Mouse (Mus musculus): Measurements from ENCODE around the gene Hmg20a. TPM values are rescaled to one million over a fixed set of nuclear protein-coding genes. Genes with fewer than 3 reads are reported as not detected.

Gene Hmg20a
- polyA plus RNA-seq, 1 experiment from 2014 or later, result 15.2 TPM

DNA sequence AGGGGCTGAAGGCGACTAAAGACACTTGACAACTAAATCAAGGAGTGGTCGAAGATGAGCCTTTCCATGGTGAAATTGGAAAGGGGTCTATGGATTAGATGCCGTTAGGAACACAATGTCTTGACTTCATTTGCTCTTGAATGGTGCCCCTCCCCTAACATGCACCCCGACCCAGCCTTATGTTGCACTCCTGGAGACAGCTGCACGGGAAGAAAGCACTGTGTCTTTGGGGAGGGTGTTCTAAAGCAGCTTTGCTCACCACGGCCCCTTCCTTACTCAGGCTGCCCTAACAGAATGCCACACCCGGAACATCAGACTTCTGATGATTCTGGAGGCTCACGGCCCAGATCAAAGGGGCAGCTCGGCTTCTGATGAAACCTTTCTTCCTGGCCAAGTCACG lies 103.9 kb downstream of the Hmg20a start:
- H3K4me1 ChIP-seq (replicated peaks; ENCODE audit: control insufficient read depth, insufficient read depth), result no peaks in the 10 kb centered on the region
- H3K9me3 ChIP-seq (ENCODE audit: control insufficient read depth, low read length), result no peaks in the 10 kb centered on the region
- H3K4me3 ChIP-seq (ENCODE audit: low read depth, low read length), result no peak overlapping the region
- 56% methylated on average over 10 of the region's 10 CpGs for WGBS
- no peaks in the 10 kb centered on the region for H3K27me3 ChIP-seq (ENCODE audit: control insufficient read depth, insufficient read depth, low read length)
- no peak for TF ChIP-seq CTCF (IDR thresholded peaks at IDR 0.05; ENCODE audit: low read depth)
- TF ChIP-seq EP300 (optimal IDR thresholded peaks at IDR 0.05), result no peak
- no peak overlapping the region for H3K27ac ChIP-seq (replicated peaks)
- no peaks in the 10 kb centered on the region for H3K36me3 ChIP-seq (ENCODE audit: control insufficient read depth, insufficient read depth, low read length)
- DNase-seq (ENCODE audit: low spot score) (no peak), ATAC-seq (ENCODE audit: low FRiP score, low TSS enrichment) (no peak)
- H3K4me2 ChIP-seq (replicated peaks; ENCODE audit: low read depth), result no peak overlapping the region
- no peak overlapping the region for H3K9ac ChIP-seq (ENCODE audit: low read length)

GRCm38 (mm10) chr9:56527951-56528350 lies 109.5 kb downstream of the Hmg20a start:
- H3K4me2 ChIP-seq (replicated peaks; ENCODE audit: low read depth), result no peak overlapping the region
- no peaks in the 10 kb centered on the region for H3K27me3 ChIP-seq (ENCODE audit: control insufficient read depth, insufficient read depth, low read length)
- 79% methylated on average over 4 of the region's 4 CpGs for WGBS
- no peak overlapping the region for H3K27ac ChIP-seq (replicated peaks)
- no peaks in the 10 kb centered on the region for H3K4me1 ChIP-seq (replicated peaks; ENCODE audit: control insufficient read depth, insufficient read depth)
- H3K4me3 ChIP-seq (ENCODE audit: low read depth, low read length), result no peak overlapping the region
- no peak overlapping the region for H3K9ac ChIP-seq (ENCODE audit: low read length)
- no peaks in the 10 kb centered on the region for H3K9me3 ChIP-seq (ENCODE audit: control insufficient read depth, low read length)
- no peak for DNase-seq (ENCODE audit: low spot score)
- TF ChIP-seq EP300 (optimal IDR thresholded peaks at IDR 0.05) (no peak), CTCF (IDR thresholded peaks at IDR 0.05; ENCODE audit: low read depth) (no peak)
- ATAC-seq (ENCODE audit: low FRiP score, low TSS enrichment), result no peak
- no peaks in the 10 kb centered on the region for H3K36me3 ChIP-seq (ENCODE audit: control insufficient read depth, insufficient read depth, low read length)

- Histone ChIP-seq H3K4me2 (replicated peaks; ENCODE audit: low read depth) (no peak overlapping the region), H3K27ac (replicated peaks) (no peak overlapping the region), H3K4me1 (replicated peaks; ENCODE audit: control insufficient read depth, insufficient read depth) (0 out of 2 replicates have a peak, but pooled peaks cover 2% of the 10 kb centered on the region), H3K36me3 (ENCODE audit: control insufficient read depth, insufficient read depth, low read length) (no peaks in the 10 kb centered on the region), H3K4me3 (ENCODE audit: low read depth, low read length) (no peak overlapping the region), H3K27me3 (ENCODE audit: control insufficient read depth, insufficient read depth, low read length) (no peaks in the 10 kb centered on the region), H3K9ac (ENCODE audit: low read length) (no peak overlapping the region), H3K9me3 (ENCODE audit: control insufficient read depth, low read length) (no peaks in the 10 kb centered on the region)
- ATAC-seq (ENCODE audit: low FRiP score, low TSS enrichment) (no peak), DNase-seq (ENCODE audit: low spot score) (no peak)
- TF ChIP-seq EP300 (optimal IDR thresholded peaks at IDR 0.05), result no peak
- TF ChIP-seq CTCF (IDR thresholded peaks at IDR 0.05; ENCODE audit: low read depth), result no peak
Measured at GRCm38 (mm10) chr9:56531991-56532390, 113.6 kb downstream of the Hmg20a start.

GRCm38 (mm10) chr9:56533916-56534315 lies 115.5 kb downstream of the Hmg20a start:
- TF ChIP-seq CTCF (IDR thresholded peaks at IDR 0.05; ENCODE audit: low read depth) (no peak), EP300 (optimal IDR thresholded peaks at IDR 0.05) (no peak)
- no peaks in the 10 kb centered on the region for H3K36me3 ChIP-seq (ENCODE audit: control insufficient read depth, insufficient read depth, low read length)
- 0 out of 2 replicates have a peak, but pooled peaks cover 2% of the 10 kb centered on the region for H3K4me1 ChIP-seq (replicated peaks; ENCODE audit: control insufficient read depth, insufficient read depth)
- peak; percentile 41; the same call in 1 of the 2 replicates for ATAC-seq (ENCODE audit: low FRiP score, low TSS enrichment)
- H3K9me3 ChIP-seq (ENCODE audit: control insufficient read depth, low read length), result no peaks in the 10 kb centered on the region
- no peak for DNase-seq (ENCODE audit: low spot score)
- no peaks in the 10 kb centered on the region for H3K27me3 ChIP-seq (ENCODE audit: control insufficient read depth, insufficient read depth, low read length)
- H3K4me3 ChIP-seq (ENCODE audit: low read depth, low read length), result no peak overlapping the region
- H3K27ac ChIP-seq (replicated peaks), result peak overlapping the region; percentile 24; the same call in 1 of the 2 replicates
- no peak overlapping the region for H3K9ac ChIP-seq (ENCODE audit: low read length)
- 66% methylated on average over 9 of the region's 9 CpGs for WGBS
- H3K4me2 ChIP-seq (replicated peaks; ENCODE audit: low read depth), result no peak overlapping the region

- H3K9ac ChIP-seq (ENCODE audit: low read length), result no peak overlapping the region
- no peak overlapping the region for H3K4me2 ChIP-seq (replicated peaks; ENCODE audit: low read depth)
- ATAC-seq (ENCODE audit: low FRiP score, low TSS enrichment), result peak; percentile 70; the same call in 1 of the 2 replicates
- WGBS, result 48% methylated on average over 7 of the region's 7 CpGs
- H3K4me3 ChIP-seq (ENCODE audit: low read depth, low read length), result no peak overlapping the region
- no peaks in the 10 kb centered on the region for H3K36me3 ChIP-seq (ENCODE audit: control insufficient read depth, insufficient read depth, low read length)
- TF ChIP-seq CTCF (IDR thresholded peaks at IDR 0.05; ENCODE audit: low read depth) (peak; percentile 56), EP300 (optimal IDR thresholded peaks at IDR 0.05) (no peak)
- H3K9me3 ChIP-seq (ENCODE audit: control insufficient read depth, low read length), result no peaks in the 10 kb centered on the region
- no peak for DNase-seq (ENCODE audit: low spot score)
- H3K4me1 ChIP-seq (replicated peaks; ENCODE audit: control insufficient read depth, insufficient read depth), result 0 out of 2 replicates have a peak, but pooled peaks cover 2% of the 10 kb centered on the region
- no peak overlapping the region for H3K27ac ChIP-seq (replicated peaks)
- no peaks in the 10 kb centered on the region for H3K27me3 ChIP-seq (ENCODE audit: control insufficient read depth, insufficient read depth, low read length)
Measured at GRCm38 (mm10) chr9:56534727-56535126, 116.3 kb downstream of the Hmg20a start.

- no peak overlapping the region for H3K4me3 ChIP-seq (ENCODE audit: low read depth, low read length)
- H3K4me1 ChIP-seq (replicated peaks; ENCODE audit: control insufficient read depth, insufficient read depth), result 0 out of 2 replicates have a peak, but pooled peaks cover 2% of the 10 kb centered on the region
- ATAC-seq (ENCODE audit: low FRiP score, low TSS enrichment) (no peak), DNase-seq (ENCODE audit: low spot score) (no peak)
- TF ChIP-seq EP300 (optimal IDR thresholded peaks at IDR 0.05), result no peak
- no peak for TF ChIP-seq CTCF (IDR thresholded peaks at IDR 0.05; ENCODE audit: low read depth)
- no peaks in the 10 kb centered on the region for H3K27me3 ChIP-seq (ENCODE audit: control insufficient read depth, insufficient read depth, low read length)
- H3K36me3 ChIP-seq (ENCODE audit: control insufficient read depth, insufficient read depth, low read length), result no peaks in the 10 kb centered on the region
- no peaks in the 10 kb centered on the region for H3K9me3 ChIP-seq (ENCODE audit: control insufficient read depth, low read length)
- H3K9ac ChIP-seq (ENCODE audit: low read length), result no peak overlapping the region
- 37% methylated on average over 11 of the region's 11 CpGs for WGBS
- 0 out of 2 replicates have a peak overlapping the region, but pooled peaks have one; percentile 20 for H3K4me2 ChIP-seq (replicated peaks; ENCODE audit: low read depth)
- H3K27ac ChIP-seq (replicated peaks), result no peak overlapping the region
Measured at GRCm38 (mm10) chr9:56535361-56535760, 117.0 kb downstream of the Hmg20a start.

Data from stomach, postnatal 0 days (tissue).